Comparison of ENCODE assay signal across 20 mouse cellular contexts in the genomic region with DNA sequence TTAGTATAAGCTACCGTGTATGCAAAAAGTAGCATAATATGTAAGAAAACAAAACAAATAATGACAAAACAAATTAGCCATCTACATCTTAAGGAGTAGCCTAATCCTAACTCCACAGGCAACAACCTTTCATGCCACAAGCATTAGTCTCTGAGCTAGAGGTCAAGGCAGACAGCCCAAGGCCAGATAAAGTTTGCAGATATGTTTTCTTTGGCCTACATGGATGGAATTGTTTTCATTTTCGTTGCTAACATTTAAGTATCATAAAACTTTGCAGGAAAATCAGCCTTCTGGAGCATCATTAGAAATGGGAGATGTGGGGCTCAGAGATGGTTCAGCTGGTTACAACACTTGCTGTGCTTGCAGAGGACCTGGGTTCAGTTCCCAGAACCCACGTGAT.
"Had no signal": no experiment of that assay in that cellular context is flagged by ENCODE, and none has a peak within 500 bp of the region (broad histone marks: within the 10 kb centered on the region; RNA-seq: fewer than 3 reads in every experiment).

No protein-coding gene starts in this region.

- H3K4me3 ChIP-seq: limb, embryonic 10.5 days; limb, embryonic 13.5 days; midbrain, embryonic 12.5 days; midbrain, embryonic 15.5 days; neural tube, embryonic 12.5 days; neural tube, embryonic 15.5 days had no signal

- H3K4me2 ChIP-seq: limb, embryonic 13.5 days; lung, embryonic 14.5 days; midbrain, embryonic 12.5 days; midbrain, embryonic 15.5 days; neural tube, embryonic 12.5 days; neural tube, embryonic 15.5 days had no signal

- ATAC-seq: liver, postnatal 0 days; lung, postnatal 0 days; midbrain, embryonic 15.5 days had no signal

- H3K9ac ChIP-seq: limb, embryonic 13.5 days; liver, embryonic 14.5 days; liver, postnatal 0 days; lung, embryonic 14.5 days; midbrain, embryonic 12.5 days; midbrain, embryonic 15.5 days; neural tube, embryonic 12.5 days; neural tube, embryonic 15.5 days had no signal

- H3K27ac ChIP-seq: kidney, postnatal 0 days; limb, embryonic 10.5 days; limb, embryonic 13.5 days; liver, embryonic 14.5 days; macrophage; midbrain, embryonic 12.5 days; midbrain, embryonic 15.5 days; neural tube, embryonic 12.5 days; neural tube, embryonic 15.5 days; stomach, postnatal 0 days had no signal

- H3K9me3 ChIP-seq: limb, embryonic 10.5 days; limb, embryonic 13.5 days; midbrain, embryonic 12.5 days; midbrain, embryonic 15.5 days; neural tube, embryonic 12.5 days; neural tube, embryonic 15.5 days had no signal

- H3K36me3 ChIP-seq: limb, embryonic 13.5 days; midbrain, embryonic 12.5 days; midbrain, embryonic 15.5 days; neural tube, embryonic 12.5 days; neural tube, embryonic 15.5 days had no signal

- DNase-seq: kidney, adult 9 months; kidney, postnatal 4 days; liver, postnatal 0 days; lung, embryonic 14.5 days; right cerebral cortex, adult 18-20 months; right cerebral cortex, postnatal 14 days; right cerebral cortex, postnatal 4 days; thymus, adult 2 months; thymus, postnatal 25 days had no signal

- H3K27me3 ChIP-seq: limb, embryonic 13.5 days; midbrain, embryonic 12.5 days; midbrain, embryonic 15.5 days; neural tube, embryonic 12.5 days; neural tube, embryonic 15.5 days had no signal
